Mouse (Mus musculus) midbrain, embryonic 10.5 days (tissue): Measurements from ENCODE around the gene Pnp2. TPM values are rescaled to one million over a fixed set of nuclear protein-coding genes. Genes with fewer than 3 reads are reported as not detected.
"Not testable (repeated sequence)": the region's sequence is repeated elsewhere in the genome, so short reads cannot be mapped to it uniquely, and the experiment has no call there.

ENCODE experiments used
- DNase-seq: peaks from one replicate; pipeline ENCODE4 v3.0.0-alpha.2; 2017; ENCODE audit warnings: low spot score
- H3K27ac ChIP-seq: fragments of 300-500 bp; sonication (generic); replicated peaks from 2 replicates; pipeline ENCODE4 v1.5.1; 2016; ENCODE audit warnings: mild to moderate bottlenecking
- H3K27me3 ChIP-seq: fragments of 300-500 bp; sonication (generic); 2 replicates; pipeline ENCODE4 v1.6.1; 2016; ENCODE audit warnings: low read depth, mild to moderate bottlenecking; ENCODE audit not compliant: poor library complexity, severe bottlenecking
- H3K36me3 ChIP-seq: fragments of 300-500 bp; sonication (generic); 2 replicates; pipeline ENCODE4 v1.6.1; 2016; ENCODE audit warnings: mild to moderate bottlenecking, moderate library complexity
- H3K4me1 ChIP-seq: fragments of 300-500 bp; sonication (generic); 2 replicates; pipeline ENCODE4 v1.6.1; 2016
- H3K4me3 ChIP-seq: fragments of 300-500 bp; sonication (generic); 2 replicates; pipeline ENCODE4 v1.5.1; 2016; ENCODE audit warnings: mild to moderate bottlenecking, moderate library complexity
- H3K9me3 ChIP-seq: fragments of 300-500 bp; sonication (generic); replicated peaks from 2 replicates; pipeline ENCODE4 v1.6.1; 2016; ENCODE audit warnings: mild to moderate bottlenecking
- WGBS: fragments of 180-500 bp; shearing (Covaris S2); methylation state at CpG from one replicate; pipeline ENCODE4 v1.1.7; 2016; 5-methylcytosine and 5-hydroxymethylcytosine counted together
- polyA plus RNA-seq: library from polyadenylated mRNA; unstranded; fragments of >200 nt; fragmentation: Nextera tagmentation; extraction: Ambion mirVana; gene quantifications from 2 replicates; pipeline ENCODE4 v1.2.1, GENCODE M21; 2016

Pnp2 gene
- polyA plus RNA-seq, 1 experiment from 2014 or later: 0.78 TPM

GRCm38 (mm10) chr14:50969558-50970544 is 14.1 kb downstream of the Pnp2 start:
- Histone ChIP-seq H3K36me3 (no peaks in the 10 kb centered on the region), H3K27me3 (no peaks in the 10 kb centered on the region), H3K9me3 (no peaks in the 10 kb centered on the region), H3K4me1 (peaks cover 23% of the 10 kb centered on the region), H3K27ac (peak overlapping the region; percentile 72), H3K4me3 (peak overlapping the region; percentile 23; the same call in 1 of the 2 replicates)
- 14% methylated on average over 12 of the region's 12 CpGs for WGBS
- peak; percentile 31 for DNase-seq

GRCm38 (mm10) chr14:50970822-50971221 is 15.0 kb downstream of the Pnp2 start:
- peaks cover 26% of the 10 kb centered on the region for H3K4me1 ChIP-seq
- no peaks in the 10 kb centered on the region for H3K36me3 ChIP-seq
- no peak overlapping the region for H3K27ac ChIP-seq
- DNase-seq: no peak
- H3K4me3 ChIP-seq: no peak overlapping the region
- H3K9me3 ChIP-seq: no peaks in the 10 kb centered on the region
- WGBS: 71% methylated on average over 1 of the region's 1 CpGs
- no peaks in the 10 kb centered on the region for H3K27me3 ChIP-seq

- WGBS: 92% methylated on average over 5 of the region's 5 CpGs
- H3K4me1 ChIP-seq: peaks cover 37% of the 10 kb centered on the region
- DNase-seq: not testable (repeated sequence)
Measured at GRCm38 (mm10) chr14:50973054-50973453, 17.3 kb downstream of the Pnp2 start.

GRCm38 (mm10) chr14:50973700-50974099 is 17.9 kb downstream of the Pnp2 start:
- Histone ChIP-seq H3K27me3 (no peaks in the 10 kb centered on the region), H3K36me3 (no peaks in the 10 kb centered on the region), H3K4me1 (peaks cover 31% of the 10 kb centered on the region), H3K27ac (no peak overlapping the region), H3K9me3 (no peaks in the 10 kb centered on the region), H3K4me3 (no peak overlapping the region)
- no peak for DNase-seq
- 63% methylated on average over 4 of the region's 4 CpGs for WGBS

More at GRCm38 (mm10) chr14:50973054-50973453, 17.3 kb downstream of the Pnp2 start:
- not testable (repeated sequence) for H3K27me3 ChIP-seq, H3K4me3 ChIP-seq, H3K27ac ChIP-seq, H3K36me3 ChIP-seq, H3K9me3 ChIP-seq

- H3K36me3 ChIP-seq: no peaks in the 10 kb centered on the region
- no peaks in the 10 kb centered on the region for H3K9me3 ChIP-seq
- no peak overlapping the region for H3K27ac ChIP-seq
- H3K27me3 ChIP-seq: no peaks in the 10 kb centered on the region
- no peak overlapping the region for H3K4me3 ChIP-seq
- 49% methylated on average over 5 of the region's 5 CpGs for WGBS
- H3K4me1 ChIP-seq: peaks cover 18% of the 10 kb centered on the region
- DNase-seq: no peak
Measured at GRCm38 (mm10) chr14:50975001-50975400, 19.2 kb downstream of the Pnp2 start.

- WGBS: 18% methylated on average over 9 of the region's 9 CpGs
- no peaks in the 10 kb centered on the region for H3K9me3 ChIP-seq
- peak overlapping the region; percentile 22; the same call in 1 of the 2 replicates for H3K4me3 ChIP-seq
- H3K27me3 ChIP-seq: no peaks in the 10 kb centered on the region
- no peaks in the 10 kb centered on the region for H3K36me3 ChIP-seq
- H3K4me1 ChIP-seq: peaks cover 15% of the 10 kb centered on the region
- peak; percentile 22 for DNase-seq
- peak overlapping the region; percentile 77 for H3K27ac ChIP-seq
Measured at GRCm38 (mm10) chr14:50976674-50977073, 20.9 kb downstream of the Pnp2 start.

- H3K9me3 ChIP-seq, H3K4me3 ChIP-seq, H3K27ac ChIP-seq, DNase-seq, H3K27me3 ChIP-seq, H3K36me3 ChIP-seq: not testable (repeated sequence)
- WGBS: 88% methylated on average over 6 of the region's 6 CpGs
- peaks cover 15% of the 10 kb centered on the region for H3K4me1 ChIP-seq
Measured at GRCm38 (mm10) chr14:50978451-50978850, 22.7 kb downstream of the Pnp2 start.

- Histone ChIP-seq H3K27ac (no peak overlapping the region), H3K27me3 (no peaks in the 10 kb centered on the region), H3K9me3 (no peaks in the 10 kb centered on the region), H3K4me3 (no peak overlapping the region), H3K4me1 (peaks cover 15% of the 10 kb centered on the region), H3K36me3 (no peaks in the 10 kb centered on the region)
- DNase-seq: no peak
Measured at GRCm38 (mm10) chr14:50979631-50980030, 23.8 kb downstream of the Pnp2 start.

- H3K36me3 ChIP-seq: no peaks in the 10 kb centered on the region
- H3K4me3 ChIP-seq: no peak overlapping the region
- no peaks in the 10 kb centered on the region for H3K9me3 ChIP-seq
- H3K27me3 ChIP-seq: no peaks in the 10 kb centered on the region
- DNase-seq: no peak
- H3K27ac ChIP-seq: no peak overlapping the region
- 62% methylated on average over 2 of the region's 2 CpGs for WGBS
- peaks cover 8% of the 10 kb centered on the region for H3K4me1 ChIP-seq
Measured at GRCm38 (mm10) chr14:50981207-50981606, 25.4 kb downstream of the Pnp2 start.

GRCm38 (mm10) chr14:50981837-50982236 is 26.0 kb downstream of the Pnp2 start:
- no peaks in the 10 kb centered on the region for H3K27me3 ChIP-seq
- no peak overlapping the region for H3K27ac ChIP-seq
- no peak overlapping the region for H3K4me3 ChIP-seq
- no peaks in the 10 kb centered on the region for H3K36me3 ChIP-seq
- peaks cover 2% of the 10 kb centered on the region for H3K4me1 ChIP-seq
- no peak for DNase-seq
- H3K9me3 ChIP-seq: no peaks in the 10 kb centered on the region
- 85% methylated on average over 5 of the region's 5 CpGs for WGBS

- no peak overlapping the region for H3K4me3 ChIP-seq
- H3K36me3 ChIP-seq: no peaks in the 10 kb centered on the region
- WGBS: 83% methylated on average over 2 of the region's 2 CpGs
- no peaks in the 10 kb centered on the region for H3K27me3 ChIP-seq
- no peak for DNase-seq
- H3K9me3 ChIP-seq: no peaks in the 10 kb centered on the region
- H3K4me1 ChIP-seq: no peaks in the 10 kb centered on the region
- no peak overlapping the region for H3K27ac ChIP-seq
Measured at GRCm38 (mm10) chr14:50987668-50988067, 31.9 kb downstream of the Pnp2 start.

- no peaks in the 10 kb centered on the region for H3K9me3 ChIP-seq
- H3K27me3 ChIP-seq: no peaks in the 10 kb centered on the region
- no peak for DNase-seq
- H3K36me3 ChIP-seq: no peaks in the 10 kb centered on the region
- H3K4me1 ChIP-seq: no peaks in the 10 kb centered on the region
- WGBS: 92% methylated on average over 3 of the region's 3 CpGs
- no peak overlapping the region for H3K27ac ChIP-seq
- H3K4me3 ChIP-seq: no peak overlapping the region
Measured at GRCm38 (mm10) chr14:50991037-50991436, 35.2 kb downstream of the Pnp2 start.

- no peak for DNase-seq
- no peaks in the 10 kb centered on the region for H3K4me1 ChIP-seq
- no peaks in the 10 kb centered on the region for H3K9me3 ChIP-seq
- 85% methylated on average over 3 of the region's 3 CpGs for WGBS
- H3K36me3 ChIP-seq: no peaks in the 10 kb centered on the region
- no peak overlapping the region for H3K27ac ChIP-seq
- H3K4me3 ChIP-seq: no peak overlapping the region
- no peaks in the 10 kb centered on the region for H3K27me3 ChIP-seq
Measured at GRCm38 (mm10) chr14:50997088-50997487, 41.3 kb downstream of the Pnp2 start.
